ENCODE assay signal across 25 mouse cellular contexts in the genomic region with DNA sequence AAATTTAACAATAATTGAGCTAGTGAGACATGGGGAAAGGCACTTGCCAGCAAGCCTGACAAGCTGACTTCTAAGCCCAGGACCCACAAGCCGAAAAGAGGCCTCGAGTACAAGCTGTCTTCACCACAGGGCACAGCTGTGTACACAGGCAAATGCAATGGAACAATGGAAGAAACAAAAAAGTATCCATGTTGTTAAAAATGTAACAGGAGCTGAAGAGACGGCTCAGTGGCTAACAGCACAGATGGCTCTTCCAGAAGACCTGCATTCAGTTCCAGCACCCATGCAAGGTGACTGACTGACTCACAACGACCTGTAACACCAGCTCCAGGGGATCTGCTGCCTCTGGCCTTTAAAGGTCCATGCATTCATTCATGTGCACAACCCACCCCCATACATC. TPM values are rescaled to one million over a fixed set of nuclear protein-coding genes. Genes with fewer than 3 reads are reported as not detected.
DNase-seq lines count a peak whose midpoint lies in the region; ATAC-seq and TF ChIP-seq lines count a peak whose summit lies in the region.
"Had no signal": no experiment of that assay in that cellular context is flagged by ENCODE, and none has a peak within 500 bp of the region (broad histone marks: within the 10 kb centered on the region; RNA-seq: fewer than 3 reads in every experiment).

No protein-coding gene starts in this region.

- H3K4me3 ChIP-seq in forebrain, embryonic 15.5 days: no peak overlapping the region
- H3K4me3 ChIP-seq in forebrain, embryonic 11.5 days (ENCODE audit: low read depth, low read length): no peak overlapping the region
- H3K4me3 ChIP-seq in midbrain, postnatal 0 days (ENCODE audit: low read depth, low read length): no peak overlapping the region
- H3K4me3 ChIP-seq in midbrain, embryonic 14.5 days (replicated peaks; ENCODE audit: low read depth, low read length): no peak overlapping the region
- H3K4me3 ChIP-seq in myocyte: no peak overlapping the region
- H3K4me3 ChIP-seq: embryonic facial prominence, embryonic 10.5 days; heart, embryonic 15.5 days; limb, embryonic 12.5 days had no signal

- H3K9me3 ChIP-seq in forebrain, embryonic 15.5 days: no peaks in the 10 kb centered on the region
- H3K9me3 ChIP-seq in forebrain, embryonic 11.5 days (ENCODE audit: control insufficient read depth, low read length): no peaks in the 10 kb centered on the region
- no peaks in the 10 kb centered on the region for H3K9me3 ChIP-seq in midbrain, postnatal 0 days (ENCODE audit: low read length)
- no peaks in the 10 kb centered on the region for H3K9me3 ChIP-seq in midbrain, embryonic 14.5 days (ENCODE audit: control insufficient read depth, low read length)
- H3K9me3 ChIP-seq: embryonic facial prominence, embryonic 10.5 days; heart, embryonic 15.5 days; limb, embryonic 12.5 days had no signal

- no peak for TF ChIP-seq POLR2A in myocyte (IDR thresholded peaks at IDR 0.05; ENCODE audit: insufficient read length, low read depth)

- peaks cover 4% of the 10 kb centered on the region; the same call in 1 of the 2 replicates for H3K4me1 ChIP-seq in forebrain, embryonic 15.5 days
- no peaks in the 10 kb centered on the region for H3K4me1 ChIP-seq in forebrain, embryonic 11.5 days (replicated peaks; ENCODE audit: control insufficient read depth, insufficient read depth, low read length)
- H3K4me1 ChIP-seq in midbrain, postnatal 0 days (ENCODE audit: insufficient read depth, low read length): no peaks in the 10 kb centered on the region
- no peaks in the 10 kb centered on the region for H3K4me1 ChIP-seq in midbrain, embryonic 14.5 days (ENCODE audit: control insufficient read depth, insufficient read depth, low read length)
- H3K4me1 ChIP-seq: heart, embryonic 15.5 days; limb, embryonic 12.5 days had no signal

- DNase-seq in forebrain, embryonic 11.5 days (ENCODE audit: low spot score): no peak
- DNase-seq in midbrain, postnatal 0 days (ENCODE audit: low spot score): peak; percentile 18
- DNase-seq in midbrain, embryonic 14.5 days: no peak
- DNase-seq in cerebellum, adult 9-11 months: peak; percentile 35
- no peak for DNase-seq in embryo, embryonic 10 days (ENCODE audit: low spot score)
- DNase-seq: adrenal gland, postnatal 10 days; heart, postnatal 36 days; kidney, adult 2 months; liver, postnatal 0 days; lung, postnatal 10 days had no signal

- H3ac ChIP-seq in myocyte (ENCODE audit: control insufficient read depth, insufficient read length): no peak overlapping the region

- 37% methylated on average over 4 of the region's 4 CpGs for WGBS in forebrain, embryonic 15.5 days
- WGBS in forebrain, embryonic 11.5 days: 72% methylated on average over 4 of the region's 4 CpGs
- 54% methylated on average over 4 of the region's 4 CpGs for WGBS in midbrain, postnatal 0 days
- WGBS in midbrain, embryonic 14.5 days: 60% methylated on average over 4 of the region's 4 CpGs

- H3K27ac ChIP-seq in forebrain, embryonic 15.5 days (replicated peaks): 0 out of 2 replicates have a peak overlapping the region, but pooled peaks have one; percentile 28
- no peak overlapping the region for H3K27ac ChIP-seq in forebrain, embryonic 11.5 days (ENCODE audit: low read depth, low read length)
- H3K27ac ChIP-seq in midbrain, postnatal 0 days (ENCODE audit: low read depth, low read length): no peak overlapping the region
- H3K27ac ChIP-seq in midbrain, embryonic 14.5 days (replicated peaks; ENCODE audit: low read depth, low read length): no peak overlapping the region
- H3K27ac ChIP-seq: embryonic facial prominence, embryonic 10.5 days; heart, embryonic 15.5 days; hindbrain, embryonic 14.5 days; kidney, postnatal 0 days; limb, embryonic 12.5 days had no signal

- H3K79me2 ChIP-seq in myocyte (ENCODE audit: control insufficient read depth, insufficient read depth): peaks cover 16% of the 10 kb centered on the region

- no peak overlapping the region for H3K4me2 ChIP-seq in forebrain, embryonic 15.5 days (replicated peaks)
- H3K4me2 ChIP-seq in forebrain, embryonic 11.5 days (ENCODE audit: low read depth, low read length, severe bottlenecking): no peak overlapping the region
- no peak overlapping the region for H3K4me2 ChIP-seq in midbrain, postnatal 0 days (ENCODE audit: low read depth, low read length, poor library complexity, severe bottlenecking)
- no peak overlapping the region for H3K4me2 ChIP-seq in midbrain, embryonic 14.5 days (ENCODE audit: low read length)
- H3K4me2 ChIP-seq in myocyte (ENCODE audit: low read depth): no peak overlapping the region
- H3K4me2 ChIP-seq: heart, embryonic 15.5 days; hindbrain, embryonic 14.5 days; limb, embryonic 12.5 days; liver, embryonic 11.5 days; midbrain, embryonic 11.5 days had no signal

- H3K27me3 ChIP-seq in forebrain, embryonic 15.5 days: no peaks in the 10 kb centered on the region
- no peaks in the 10 kb centered on the region for H3K27me3 ChIP-seq in forebrain, embryonic 11.5 days (ENCODE audit: control insufficient read depth, insufficient read depth, low read length)
- no peaks in the 10 kb centered on the region for H3K27me3 ChIP-seq in midbrain, postnatal 0 days (ENCODE audit: insufficient read depth, low read length)
- no peaks in the 10 kb centered on the region for H3K27me3 ChIP-seq in midbrain, embryonic 14.5 days (ENCODE audit: control insufficient read depth, insufficient read depth, low read length)
- no peaks in the 10 kb centered on the region for H3K27me3 ChIP-seq in myocyte (ENCODE audit: control insufficient read depth, insufficient read depth, insufficient read length)
- H3K27me3 ChIP-seq: heart, embryonic 15.5 days; limb, embryonic 12.5 days had no signal

- peak; percentile 46; the same call in 1 of the 2 replicates for ATAC-seq in forebrain, embryonic 15.5 days (replicated peaks)
- ATAC-seq in forebrain, embryonic 11.5 days (replicated peaks; ENCODE audit: low FRiP score): no peak
- no peak for ATAC-seq in midbrain, postnatal 0 days (ENCODE audit: low FRiP score)
- no peak for ATAC-seq in midbrain, embryonic 14.5 days (ENCODE audit: low FRiP score, low TSS enrichment)
- ATAC-seq: liver, postnatal 0 days had no signal

- no peaks in the 10 kb centered on the region for H3K36me3 ChIP-seq in forebrain, embryonic 15.5 days
- H3K36me3 ChIP-seq in forebrain, embryonic 11.5 days (ENCODE audit: control insufficient read depth, insufficient read depth, low read length): no peaks in the 10 kb centered on the region
- peaks cover 9% of the 10 kb centered on the region for H3K36me3 ChIP-seq in midbrain, postnatal 0 days (ENCODE audit: insufficient read depth, low read length)
- 0 out of 2 replicates have a peak, but pooled peaks cover 6% of the 10 kb centered on the region for H3K36me3 ChIP-seq in midbrain, embryonic 14.5 days (ENCODE audit: control insufficient read depth, insufficient read depth, low read length)
- H3K36me3 ChIP-seq in myocyte (ENCODE audit: control insufficient read depth, insufficient read depth): no peaks in the 10 kb centered on the region
- H3K36me3 ChIP-seq: heart, embryonic 15.5 days; limb, embryonic 12.5 days had no signal

- no peak for TF ChIP-seq CTCF in midbrain, postnatal 0 days (IDR thresholded peaks at IDR 0.05)

- no peak overlapping the region for H3K9ac ChIP-seq in forebrain, embryonic 15.5 days (replicated peaks)
- H3K9ac ChIP-seq in forebrain, embryonic 11.5 days (ENCODE audit: low read length): no peak overlapping the region
- H3K9ac ChIP-seq in midbrain, postnatal 0 days (replicated peaks; ENCODE audit: low read length, poor library complexity, severe bottlenecking): no peak overlapping the region
- H3K9ac ChIP-seq in midbrain, embryonic 14.5 days (replicated peaks; ENCODE audit: low read length): no peak overlapping the region
- H3K9ac ChIP-seq: heart, embryonic 15.5 days; hindbrain, embryonic 14.5 days; limb, embryonic 12.5 days; liver, postnatal 0 days had no signal

TF ChIP-seq in myocyte, 11 proteins besides CTCF, POLR2A, EP300 and RAD21:
- TF ChIP-seq MYOG (IDR thresholded peaks at IDR 0.05; ENCODE audit: control insufficient read depth in 1 of 3, insufficient read depth in 1 of 3, insufficient read length in 2 of 3, low read depth in 2 of 3) (peak in 1 of 3 experiments; percentile 48), E2F4 (IDR thresholded peaks at IDR 0.05; ENCODE audit: insufficient read depth) (no peak), CEBPB (IDR thresholded peaks at IDR 0.05; ENCODE audit: insufficient read depth, poor library complexity, severe bottlenecking) (no peak), TCF3 (IDR thresholded peaks at IDR 0.05; ENCODE audit: insufficient read length, low read depth) (no peak), MYOD1 (IDR thresholded peaks at IDR 0.05; ENCODE audit: control insufficient read depth in 1 of 3, insufficient read length in 2 of 3, low read depth in 2 of 3) (peak in 2 of 3 experiments; percentile 14 to 23)
TF ChIP-seq in myocyte: peak in this region for 2.

RNA-seq across cellular contexts. Expression of gene Scyl2, which starts 9.5 kb away (rescaled TPM):
- polyA plus RNA-seq in forebrain, embryonic 15.5 days (2015; fragmentation: Nextera tagmentation; extraction: Ambion mirVana): 9.0 and 9.2 TPM in 2 replicates
- 13.1 and 13.9 TPM in 2 replicates for polyA plus RNA-seq in forebrain, embryonic 11.5 days (2014; fragmentation: Nextera tagmentation; extraction: Ambion mirVana)
- 35.6 and 45.4 TPM in 2 replicates for total RNA-seq in midbrain, postnatal 0 days (2014; rRNA removed)
- polyA plus RNA-seq in midbrain, postnatal 0 days (2015; fragmentation: Nextera tagmentation; extraction: Ambion mirVana): 5.8 and 7.0 TPM in 2 replicates
- polyA plus RNA-seq in midbrain, embryonic 14.5 days (2014; fragmentation: Nextera tagmentation; extraction: Ambion mirVana): 18.8 and 20.6 TPM in 2 replicates
- polyA plus RNA-seq in myocyte (2012; fragmentation: generic; extraction: Trizol): 7.2 TPM

RNA-seq across cellular contexts. Expression of gene Actr6, which starts 55.5 kb away (rescaled TPM):
- polyA plus RNA-seq in forebrain, embryonic 15.5 days (2015; fragmentation: Nextera tagmentation; extraction: Ambion mirVana): 64.7 and 67.1 TPM in 2 replicates
- 34.9 and 39.9 TPM in 2 replicates for polyA plus RNA-seq in forebrain, embryonic 11.5 days (2014; fragmentation: Nextera tagmentation; extraction: Ambion mirVana)
- 30.5 and 37.3 TPM in 2 replicates for total RNA-seq in midbrain, postnatal 0 days (2014; rRNA removed)
- 59.4 and 63.9 TPM in 2 replicates for polyA plus RNA-seq in midbrain, postnatal 0 days (2015; fragmentation: Nextera tagmentation; extraction: Ambion mirVana)
- 53.8 and 63.0 TPM in 2 replicates for polyA plus RNA-seq in midbrain, embryonic 14.5 days (2014; fragmentation: Nextera tagmentation; extraction: Ambion mirVana)
- 4.5 TPM for polyA plus RNA-seq in myocyte (2012; fragmentation: generic; extraction: Trizol)
- polyA plus RNA-seq: small intestine, adult 2 months had no signal

RNA-seq across cellular contexts. Expression of gene Slc17a8, which starts 55.6 kb away (rescaled TPM):
- 0.29 and 0.38 TPM in 2 replicates for polyA plus RNA-seq in forebrain, embryonic 15.5 days (2015; fragmentation: Nextera tagmentation; extraction: Ambion mirVana)
- 0.28 and 0.36 TPM in 2 replicates for polyA plus RNA-seq in forebrain, embryonic 11.5 days (2014; fragmentation: Nextera tagmentation; extraction: Ambion mirVana)
- total RNA-seq in midbrain, postnatal 0 days (2014; rRNA removed): 1.9 and 3.7 TPM in 2 replicates
- polyA plus RNA-seq in midbrain, postnatal 0 days (2015; fragmentation: Nextera tagmentation; extraction: Ambion mirVana): 0.76 and 0.93 TPM in 2 replicates
- polyA plus RNA-seq in midbrain, embryonic 14.5 days (2014; fragmentation: Nextera tagmentation; extraction: Ambion mirVana): 1.1 and 1.3 TPM in 2 replicates
- polyA plus RNA-seq in myocyte (2012; fragmentation: generic; extraction: Trizol): not detected
- total RNA-seq: common myeloid progenitor, adult 5-6 weeks; heart, postnatal 36 days; MEL; monocyte, adult 5-6 weeks had no signal
- polyA plus RNA-seq: intestine, embryonic 14.5 days; limb, embryonic 12.5 days; liver, embryonic 11.5 days; neural tube, embryonic 11.5 days; small intestine, adult 2 months had no signal

Comparison
In these comparisons a context has a peak if more than half of its experiments do, and no peak if none do; other contexts are left out.
1. DNase-seq: peak in midbrain, postnatal 0 days (single experiment) and cerebellum, adult 9-11 months (single experiment); none in forebrain, embryonic 11.5 days (single experiment), midbrain, embryonic 14.5 days (single experiment) and embryo, embryonic 10 days (single experiment).